Mouse (Mus musculus) lung, embryonic 14.5 days (tissue): ENCODE data around the gene Dhps. TPM values are rescaled to one million over a fixed set of nuclear protein-coding genes. Genes with fewer than 3 reads are reported as not detected.

Source experiments
- ATAC-seq: fragments of 200-750 bp; cut with Nextera tagmentation; 2 replicates; pipeline ENCODE4 v1.8.0; 2017; ENCODE audit warnings: mild to moderate bottlenecking, moderate TSS enrichment, moderate library complexity; ENCODE audit not compliant: insufficient read depth
- DNase-seq: peaks from one replicate; pipeline ENCODE4 v3.0.0-alpha.2; 2015
- H3K27ac ChIP-seq: fragments of 300-500 bp; sonication (generic); 2 replicates; pipeline ENCODE4 v1.5.1; 2014; ENCODE audit warnings: low read depth, mild to moderate bottlenecking, moderate library complexity
- H3K27me3 ChIP-seq: fragments of 300-500 bp; sonication (generic); 2 replicates; pipeline ENCODE4 v1.6.1; 2014; ENCODE audit warnings: low read length, control low read depth; ENCODE audit not compliant: insufficient read depth
- H3K36me3 ChIP-seq: fragments of 300-500 bp; sonication (generic); 2 replicates; pipeline ENCODE4 v1.6.1; 2014; ENCODE audit warnings: control low read depth; ENCODE audit not compliant: insufficient read depth
- H3K4me1 ChIP-seq: fragments of 300-500 bp; sonication (generic); 2 replicates; pipeline ENCODE4 v1.6.1; 2014; ENCODE audit warnings: antibody characterized with exemption, control low read depth; ENCODE audit not compliant: insufficient read depth
- H3K4me2 ChIP-seq: fragments of 300-500 bp; sonication (generic); 2 replicates; pipeline ENCODE4 v1.6.1; 2014; ENCODE audit warnings: mild to moderate bottlenecking
- H3K4me3 ChIP-seq: fragments of 300-500 bp; sonication (generic); 2 replicates; pipeline ENCODE4 v1.5.1; 2014; ENCODE audit warnings: low read depth, low read length
- H3K9ac ChIP-seq: fragments of 300-500 bp; sonication (generic); 2 replicates; pipeline ENCODE4 v1.6.1; 2014
- H3K9me3 ChIP-seq: fragments of 300-500 bp; sonication (generic); 2 replicates; pipeline ENCODE4 v1.6.1; 2016; ENCODE audit warnings: low read depth, low read length, control low read depth
- CTCF ChIP-seq: IDR thresholded peaks from 2 replicates; pipeline ENCODE4 v1.5.1; 2016; ENCODE audit warnings: antibody characterized with exemption, low read depth
- WGBS: fragments of 180-500 bp; shearing (Covaris S2); extraction: QIAGEN DNeasy Blood & Tissue Kit; methylation state at CpG from one replicate; pipeline ENCODE4 v1.1.7; 2014; 5-methylcytosine and 5-hydroxymethylcytosine counted together
- polyA plus RNA-seq: library from polyadenylated mRNA; unstranded; fragments of >200 nt; fragmentation: Nextera tagmentation; extraction: Ambion mirVana; gene quantifications from 2 replicates; pipeline ENCODE4 v1.2.1, GENCODE M21; 2014

The Dhps gene
- polyA plus RNA-seq, 1 experiment from 2014 or later: 61.5 TPM

- H3K27ac ChIP-seq: no peak overlapping the region
- DNase-seq: no peak
- H3K4me3 ChIP-seq: peak overlapping the region; percentile 100; the same call in 1 of the 2 replicates
- H3K27me3 ChIP-seq: no peaks in the 10 kb centered on the region
- H3K4me2 ChIP-seq: peak overlapping the region; percentile 70; the same call in 1 of the 2 replicates
- 78% methylated on average over 14 of the region's 14 CpGs for whole genome bisulfite sequencing
- H3K4me1 ChIP-seq: peaks cover 18% of the 10 kb centered on the region
- TF ChIP-seq CTCF: no peak
- no peak for ATAC-seq
- H3K9ac ChIP-seq: no peak overlapping the region
- H3K9me3 ChIP-seq: no peaks in the 10 kb centered on the region
- H3K36me3 ChIP-seq: peaks cover 48% of the 10 kb centered on the region
Observed at GRCm38 (mm10) chr8:85029271-85029670, 42.3 kb upstream of the Dhps start.

DNA sequence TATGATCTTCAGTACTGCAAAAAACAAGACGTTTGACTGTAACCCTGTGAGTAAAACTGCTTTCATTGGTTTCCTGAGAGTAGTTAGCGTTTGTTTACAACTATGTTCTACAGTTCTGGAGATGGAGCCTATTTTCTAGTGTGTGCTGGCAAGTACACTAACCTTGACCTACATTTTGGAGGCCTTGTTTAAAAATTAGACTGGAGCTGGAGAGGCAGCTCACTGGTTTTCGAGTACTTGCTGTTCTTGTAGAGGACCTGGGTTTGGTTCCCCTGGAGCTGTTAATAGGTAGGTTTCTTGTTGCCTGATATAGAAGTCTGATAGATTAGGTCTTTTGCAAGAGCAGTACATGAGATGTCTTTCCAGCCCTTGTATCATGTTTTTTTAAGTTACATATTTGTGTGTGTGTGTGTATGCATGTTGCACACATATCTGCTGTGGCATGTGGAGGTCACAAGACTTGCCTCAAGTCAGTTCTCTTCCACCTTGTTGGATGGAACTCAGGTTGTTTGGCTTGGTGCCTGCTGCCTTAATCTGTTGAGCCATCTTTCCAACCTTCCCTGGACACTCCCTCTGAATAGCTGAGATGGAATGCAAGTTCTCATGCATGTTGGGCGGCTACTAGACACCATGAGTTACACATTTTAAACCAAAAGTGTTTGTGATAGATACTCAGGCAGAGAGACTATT lies 38.8 kb upstream of the Dhps start:
- Histone ChIP-seq H3K36me3 (peaks cover 48% of the 10 kb centered on the region), H3K9ac (no peak overlapping the region), H3K9me3 (no peaks in the 10 kb centered on the region), H3K4me1 (peaks cover 20% of the 10 kb centered on the region), H3K4me2 (no peak overlapping the region), H3K27me3 (no peaks in the 10 kb centered on the region), H3K4me3 (no peak overlapping the region), H3K27ac (no peak overlapping the region)
- no peak for DNase-seq
- ATAC-seq: no peak
- no peak for TF ChIP-seq CTCF
- WGBS: 78% methylated on average over 4 of the region's 4 CpGs

- Histone ChIP-seq H3K9me3 (no peaks in the 10 kb centered on the region), H3K4me2 (no peak overlapping the region; the same call in 1 of the 2 replicates), H3K4me3 (no peak overlapping the region), H3K27ac (no peak overlapping the region), H3K36me3 (peaks cover 47% of the 10 kb centered on the region), H3K9ac (no peak overlapping the region), H3K4me1 (peaks cover 16% of the 10 kb centered on the region; the same call in 1 of the 2 replicates), H3K27me3 (no peaks in the 10 kb centered on the region)
- WGBS: 56% methylated on average over 1 of the region's 1 CpGs
- no peak for TF ChIP-seq CTCF
- DNase-seq (no peak), ATAC-seq (no peak)
Observed at GRCm38 (mm10) chr8:85033867-85034266, 37.7 kb upstream of the Dhps start.

- H3K27ac ChIP-seq: peak overlapping the region; percentile 100; the same call in 1 of the 2 replicates
- under 1% methylated on average over 13 of the region's 13 CpGs for WGBS
- no peak for ATAC-seq
Observed at GRCm38 (mm10) chr8:85034764-85035163, 36.8 kb upstream of the Dhps start.

DNA sequence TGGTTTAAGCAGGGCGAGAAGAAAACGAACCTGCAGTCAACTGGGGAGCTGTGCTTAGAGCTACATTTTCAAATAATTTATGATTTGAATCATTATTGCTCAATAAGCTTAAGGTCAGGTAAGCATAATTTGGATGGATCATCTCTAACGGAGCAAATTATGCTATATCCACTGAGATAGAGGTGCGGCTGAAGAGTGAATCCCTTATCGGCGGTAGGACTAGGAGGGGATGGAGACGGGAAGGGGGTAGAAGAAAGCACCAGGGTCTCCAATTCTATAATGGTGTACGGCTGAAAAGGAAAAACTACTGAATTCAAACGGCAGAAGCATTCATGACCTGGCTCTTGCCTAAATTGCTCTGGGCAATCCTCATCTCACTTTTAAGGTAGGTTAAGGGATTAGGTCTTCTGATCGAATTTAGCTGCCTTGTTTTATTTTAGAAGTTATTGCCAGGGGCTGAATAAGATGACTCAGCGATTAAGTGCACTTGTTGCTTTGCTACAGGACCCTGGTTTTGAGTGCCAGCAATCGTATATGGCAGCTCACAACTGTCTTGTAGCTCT lies 36.3 kb upstream of the Dhps start:
- H3K9ac ChIP-seq: peak overlapping the region; percentile 90
- ATAC-seq: no peak
- no peaks in the 10 kb centered on the region for H3K9me3 ChIP-seq
- no peak for DNase-seq
- H3K27me3 ChIP-seq: no peaks in the 10 kb centered on the region
- 4% methylated on average over 12 of the region's 12 CpGs for WGBS
- no peak for TF ChIP-seq CTCF
- peak overlapping the region; percentile 100 for H3K27ac ChIP-seq
- H3K4me1 ChIP-seq: 0 out of 2 replicates have a peak, but pooled peaks cover 16% of the 10 kb centered on the region
- peak overlapping the region; percentile 93 for H3K4me2 ChIP-seq
- H3K4me3 ChIP-seq: peak overlapping the region; percentile 83
- H3K36me3 ChIP-seq: peaks cover 42% of the 10 kb centered on the region

More at GRCm38 (mm10) chr8:85034764-85035163, 36.8 kb upstream of the Dhps start:
- peak; percentile 95 for DNase-seq
- H3K36me3 ChIP-seq: peaks cover 42% of the 10 kb centered on the region
- no peaks in the 10 kb centered on the region for H3K9me3 ChIP-seq
- H3K9ac ChIP-seq: peak overlapping the region; percentile 90
- TF ChIP-seq CTCF: no peak
- H3K27me3 ChIP-seq: no peaks in the 10 kb centered on the region
- peak overlapping the region; percentile 93 for H3K4me2 ChIP-seq
- peak overlapping the region; percentile 83 for H3K4me3 ChIP-seq
- 0 out of 2 replicates have a peak, but pooled peaks cover 16% of the 10 kb centered on the region for H3K4me1 ChIP-seq

- Histone ChIP-seq H3K4me1 (0 out of 2 replicates have a peak, but pooled peaks cover 16% of the 10 kb centered on the region), H3K4me3 (peak overlapping the region; percentile 83), H3K9ac (peak overlapping the region; percentile 90), H3K36me3 (peaks cover 43% of the 10 kb centered on the region), H3K9me3 (no peaks in the 10 kb centered on the region), H3K4me2 (peak overlapping the region; percentile 93), H3K27ac (peak overlapping the region; percentile 100), H3K27me3 (no peaks in the 10 kb centered on the region)
- WGBS: under 1% methylated on average over 15 of the region's 15 CpGs
- TF ChIP-seq CTCF: no peak
- ATAC-seq (peak; percentile 9), DNase-seq (peak; percentile 55)
Observed at GRCm38 (mm10) chr8:85035728-85036310, 35.7 kb upstream of the Dhps start.

DNA sequence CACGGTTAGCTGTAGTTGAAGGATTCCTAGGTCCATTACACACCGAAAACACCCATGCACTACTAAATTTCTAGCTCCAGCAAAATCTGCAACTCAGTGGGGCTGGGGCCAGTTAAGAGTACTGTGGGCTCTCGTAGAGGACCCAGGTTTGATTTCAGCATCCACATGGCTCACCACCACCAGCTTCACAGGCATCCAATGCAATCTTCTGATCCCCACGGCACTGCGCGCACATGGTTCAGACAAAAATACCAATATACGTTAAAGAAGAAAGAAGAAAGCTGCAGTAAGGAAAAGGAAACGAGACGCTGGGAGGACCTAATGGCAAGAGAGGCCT lies 35.2 kb upstream of the Dhps start:
- peak; percentile 22 for ATAC-seq
- H3K9ac ChIP-seq: peak overlapping the region; percentile 90
- TF ChIP-seq CTCF: no peak
- DNase-seq: no peak
- H3K36me3 ChIP-seq: peaks cover 44% of the 10 kb centered on the region
- H3K4me2 ChIP-seq: peak overlapping the region; percentile 93
- H3K4me3 ChIP-seq: peak overlapping the region; percentile 83
- H3K4me1 ChIP-seq: 0 out of 2 replicates have a peak, but pooled peaks cover 16% of the 10 kb centered on the region
- no peaks in the 10 kb centered on the region for H3K9me3 ChIP-seq
- no peaks in the 10 kb centered on the region for H3K27me3 ChIP-seq
- under 1% methylated on average over 9 of the region's 9 CpGs for WGBS
- peak overlapping the region; percentile 100 for H3K27ac ChIP-seq
